Mouse (Mus musculus) bone marrow macrophage, adult 2 months (primary cell): ENCODE data around the gene Plppr5.

Experiments
- CTCF ChIP-seq: IDR thresholded peaks from 2 replicates; pipeline ENCODE4 v1.5.1; 2012; ENCODE audit warnings: low read depth, mild to moderate bottlenecking, low read length, moderate library complexity
- POLR2A ChIP-seq: IDR thresholded peaks from 2 replicates; pipeline ENCODE4 v1.6.1; 2012; ENCODE audit warnings: mild to moderate bottlenecking, low read depth, low read length, borderline replicate concordance

DNA sequence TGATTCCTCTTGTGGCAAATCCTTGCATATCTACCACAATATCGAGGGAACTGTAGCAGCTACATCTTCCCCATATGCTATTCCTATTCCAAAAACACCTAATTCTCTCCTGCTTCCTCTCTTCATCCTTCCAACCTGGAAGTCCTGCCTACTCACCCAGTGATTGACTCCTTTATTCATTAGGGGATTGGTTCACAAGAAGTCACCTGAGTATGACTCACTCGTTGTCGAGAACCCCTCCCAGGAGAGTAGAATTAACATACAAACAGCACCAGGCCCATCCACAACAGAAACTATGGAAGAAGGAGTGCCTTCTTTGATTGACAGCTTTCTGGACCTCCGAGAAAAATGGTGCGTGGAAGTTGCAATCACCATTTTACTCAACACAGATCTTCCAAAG lies 121.7 kb downstream of the Plppr5 start:
- no peak for TF ChIP-seq CTCF
- no peak for TF ChIP-seq POLR2A
